Mouse (Mus musculus) heart, adult 2 months (tissue): ENCODE results near the gene Slc10a6.

Experiments
- CTCF ChIP-seq: fragments of 200-600 bp; IDR thresholded peaks from 2 replicates; pipeline ENCODE4 v1.8.1; 2022; ENCODE audit warnings: antibody characterized with exemption, mild to moderate bottlenecking, moderate library complexity
- EP300 ChIP-seq: fragments of 200-500 bp; IDR thresholded peaks from 2 replicates; pipeline ENCODE4 v1.6.1; 2011; ENCODE audit warnings: low read depth, low read length, control low read depth; ENCODE audit not compliant: insufficient read depth
- POLR2A ChIP-seq: fragments of 200-500 bp; IDR thresholded peaks from 2 replicates; pipeline ENCODE4 v1.6.1; 2011; ENCODE audit warnings: mild to moderate bottlenecking, low read depth, low read length, control low read depth; ENCODE audit not compliant: insufficient read depth

DNA sequence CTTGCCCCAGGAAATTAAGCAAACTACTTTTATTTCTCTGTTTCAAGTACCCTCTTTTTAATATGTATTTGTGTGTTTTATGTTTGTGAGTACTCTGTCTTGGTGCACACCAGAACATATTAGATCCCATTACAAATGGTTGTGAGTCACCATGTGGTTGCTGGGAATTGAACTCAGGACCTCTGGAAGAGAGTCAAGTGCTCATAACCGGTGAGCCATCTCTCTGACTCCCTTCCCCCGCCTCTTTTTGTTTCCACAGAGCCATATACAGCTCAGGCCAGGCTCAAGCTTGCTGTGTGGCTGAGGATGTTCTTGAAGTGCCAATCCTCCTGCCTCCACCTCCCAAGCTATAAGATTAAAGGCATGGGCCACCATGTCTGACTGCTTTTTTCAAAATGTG is 36.7 kb upstream of the Slc10a6 start:
- TF ChIP-seq POLR2A (no peak), CTCF (no peak), EP300 (no peak)
